Mouse (Mus musculus): ENCODE results near the gene Drd3. TPM values are rescaled to one million over a fixed set of nuclear protein-coding genes. Genes with fewer than 3 reads are reported as not detected.

Drd3 gene
- polyA plus RNA-seq (2017; shearing (Covaris generic)), result not detected

GRCm38 (mm10) chr16:43753751-43754150 is at the start of gene Drd3:
TSS of gene Drd3 (plus strand) at chr16:43754026.

Other genes starting within 250 kb of the Drd3 start
- gene Tigit, start 89.9 kb upstream of the Drd3 start, polyA plus RNA-seq (2017; shearing (Covaris generic)), result 159 TPM
- 10.6 TPM for gene Ccdc191, start 135.8 kb downstream of the Drd3 start, polyA plus RNA-seq (2017; shearing (Covaris generic))
- 24.8 TPM for gene Qtrt2, start 172.8 kb downstream of the Drd3 start, polyA plus RNA-seq (2017; shearing (Covaris generic))
- 5.0 TPM for gene Zdhhc23, start 225.8 kb downstream of the Drd3 start, polyA plus RNA-seq (2017; shearing (Covaris generic))

Data from effector memory CD4-positive, alpha-beta T cell, adult 7 months (primary cell).